Mouse (Mus musculus) adipocyte (in vitro differentiated cells): ENCODE data around the gene Tmem97.
A peak's percentile ranks its signal among the peaks of the same experiment; 100 is the strongest.
"Not testable (repeated sequence)": the region's sequence is repeated elsewhere in the genome, so short reads cannot be mapped to it uniquely, and the experiment has no call there.

Experiments used
- DNase-seq: peaks from one replicate; pipeline ENCODE4 v3.0.0-alpha.2; 2016; ENCODE audit warnings: low spot score

The Tmem97 gene

DNA sequence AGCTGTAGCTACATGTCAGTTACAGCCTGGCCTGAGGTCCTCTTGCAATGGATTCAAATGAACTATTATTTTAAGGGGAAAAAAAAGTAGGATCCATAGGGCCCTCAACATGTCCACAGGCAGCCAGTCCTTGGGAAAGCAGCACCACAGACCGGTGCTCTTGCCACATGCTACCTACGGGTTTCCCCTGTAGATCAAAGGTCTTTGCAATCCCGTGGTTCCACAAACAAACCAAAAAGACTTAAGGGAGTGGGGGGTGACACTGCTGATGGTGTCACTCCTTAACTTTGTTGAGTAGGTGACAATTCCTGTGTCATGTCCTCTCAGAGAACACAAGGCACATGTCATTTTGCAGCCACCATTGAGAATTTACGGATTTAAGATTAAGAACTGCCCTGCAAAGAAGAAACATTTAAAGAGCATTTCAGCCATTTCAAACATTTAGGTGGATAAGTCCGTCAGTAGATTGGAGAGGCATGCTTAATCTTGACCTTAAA, 1.0 kb downstream of the Tmem97 start:
- DNase-seq = peak; percentile 37

GRCm38 (mm10) chr11:78547718-78548460, 2.7 kb downstream of the Tmem97 start:
- DNase-seq = peak; percentile 45

DNA sequence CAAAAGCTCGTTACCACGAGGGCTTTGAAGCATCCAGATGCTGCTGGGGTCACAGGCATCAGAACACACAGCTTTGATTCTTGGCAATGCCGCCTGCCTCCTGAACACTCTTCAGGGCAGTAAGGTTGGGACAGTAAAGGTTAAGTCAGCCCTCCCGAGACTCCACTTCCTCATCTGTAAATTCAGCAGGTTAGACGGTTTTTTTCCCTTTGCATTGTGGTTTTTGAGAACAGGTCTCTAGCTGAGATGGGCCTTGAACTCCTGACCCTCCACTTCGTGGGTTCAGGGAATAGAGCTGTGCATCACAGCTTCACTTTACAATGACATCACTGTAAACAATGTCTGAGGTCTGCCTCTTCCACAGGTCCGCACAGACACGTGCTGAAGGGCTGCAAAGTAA, 5.4 kb downstream of the Tmem97 start:
- no peak for DNase-seq

- DNase-seq = no peak
Observed at GRCm38 (mm10) chr11:78544449-78545111, 6.0 kb downstream of the Tmem97 start.

- no peak for DNase-seq
Observed at GRCm38 (mm10) chr11:78540358-78540757, 10.2 kb downstream of the Tmem97 start.

DNA sequence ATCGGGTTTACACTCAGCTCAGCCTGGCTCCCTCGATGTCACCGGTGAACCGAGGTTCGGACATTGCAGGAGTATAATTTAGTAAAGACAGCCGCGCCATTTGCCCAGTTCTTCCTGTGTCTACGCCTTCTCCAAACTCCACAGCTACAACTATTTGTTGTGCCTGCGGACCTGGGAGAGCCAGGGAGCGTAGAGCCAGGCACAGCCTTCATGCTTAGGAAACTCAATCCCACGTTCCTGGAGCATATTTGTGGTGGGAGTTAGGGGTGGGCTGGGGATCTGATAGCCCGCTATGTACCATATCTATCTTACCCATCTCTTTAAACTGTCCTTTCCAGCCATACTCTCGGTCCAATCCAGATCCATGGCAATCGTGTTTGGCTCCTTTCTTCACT, 13.9 kb downstream of the Tmem97 start:
- DNase-seq = no peak

DNA sequence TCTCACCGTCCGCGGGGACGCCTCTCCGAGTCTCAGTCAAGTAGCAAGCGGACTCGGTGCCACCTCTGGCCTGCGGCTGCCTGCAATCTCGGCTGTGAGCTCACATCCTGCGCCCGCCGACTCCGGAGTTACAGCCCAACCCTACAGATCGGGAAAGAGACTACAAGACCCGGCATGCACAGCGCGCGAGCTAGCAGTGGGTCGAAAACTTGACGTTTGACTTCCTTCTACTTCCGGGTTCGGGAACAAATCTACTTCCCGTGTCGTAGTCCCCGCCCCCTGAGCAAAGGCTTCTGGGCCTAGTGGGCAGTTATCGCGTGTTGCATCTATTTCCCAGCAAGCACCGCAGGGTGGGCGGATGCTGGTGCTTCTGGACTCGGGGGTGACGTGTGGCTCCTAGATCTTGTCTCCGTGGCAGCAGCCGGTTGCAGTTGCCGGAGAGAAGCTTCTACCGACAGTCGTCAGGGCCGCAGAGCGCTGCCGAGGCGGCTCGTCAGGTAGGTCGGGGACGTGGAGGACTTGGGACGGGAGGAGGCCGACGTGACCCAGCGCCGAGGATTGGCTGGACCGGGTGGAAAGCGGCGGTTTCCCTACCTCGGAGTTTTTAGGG, 14.4 kb downstream of the Tmem97 start, which contains the start of the genes Tnfaip1 and Ift20:
Gene Tnfaip1 (minus strand): TSS at position 253 of the 610 bp plus-strand sequence.
Gene Ift20 (plus strand): TSS at position 282 of the 610 bp plus-strand sequence.
- DNase-seq = peak; percentile 99

DNA sequence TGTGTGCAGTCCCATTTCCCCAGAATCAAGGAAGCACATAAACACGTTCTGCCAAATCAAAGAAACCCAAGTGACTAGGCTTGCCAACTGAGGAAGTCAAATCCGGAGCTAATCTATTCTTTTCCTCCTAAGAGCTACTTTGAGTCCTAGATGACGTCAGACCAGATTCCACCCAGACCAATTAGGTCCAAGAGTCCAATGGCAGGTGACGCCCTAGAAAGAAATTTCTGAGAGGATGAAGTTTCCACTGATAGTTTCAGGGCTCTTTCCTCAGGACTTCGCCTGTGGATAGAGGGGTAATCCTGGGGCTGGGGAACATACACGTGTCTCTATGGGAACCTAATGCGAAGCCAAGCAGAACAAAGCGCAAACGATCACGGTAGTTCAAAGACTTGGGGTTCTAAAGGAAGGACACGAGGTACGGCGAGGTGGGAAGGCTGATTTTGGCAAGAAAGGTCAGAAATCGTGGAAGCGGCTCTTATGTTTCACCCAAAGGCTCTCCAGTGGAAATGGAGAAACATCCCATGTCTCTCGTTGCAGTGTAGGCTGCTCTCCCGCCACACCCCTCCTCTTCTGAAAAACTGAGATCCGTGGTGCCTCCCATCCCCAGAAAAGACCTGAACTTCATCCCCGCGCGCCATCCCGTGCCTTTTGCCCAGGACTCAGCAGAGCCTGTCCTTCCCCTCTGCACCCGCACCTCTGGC, 15.0 kb downstream of the Tmem97 start:
- peak; percentile 48 for DNase-seq

DNA sequence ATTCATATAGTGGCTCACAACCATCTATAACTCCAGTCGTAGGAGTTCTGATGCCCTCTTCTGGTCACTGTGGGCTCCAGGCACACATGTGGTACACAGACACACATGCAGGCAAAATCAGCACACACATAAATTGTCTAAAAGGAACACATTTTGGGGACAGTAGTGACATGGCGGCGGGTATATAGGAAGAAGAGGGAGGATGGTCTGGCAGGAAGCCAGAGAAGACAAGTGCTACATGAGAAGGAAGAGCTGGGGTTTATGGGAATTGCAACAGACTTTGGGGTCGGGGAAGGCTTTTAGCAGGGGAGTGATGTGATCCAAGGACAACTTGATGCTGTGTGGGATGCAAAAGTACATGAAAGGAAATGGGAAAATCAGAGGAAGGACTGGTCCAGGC, 16.1 kb downstream of the Tmem97 start:
- DNase-seq = no peak

DNA sequence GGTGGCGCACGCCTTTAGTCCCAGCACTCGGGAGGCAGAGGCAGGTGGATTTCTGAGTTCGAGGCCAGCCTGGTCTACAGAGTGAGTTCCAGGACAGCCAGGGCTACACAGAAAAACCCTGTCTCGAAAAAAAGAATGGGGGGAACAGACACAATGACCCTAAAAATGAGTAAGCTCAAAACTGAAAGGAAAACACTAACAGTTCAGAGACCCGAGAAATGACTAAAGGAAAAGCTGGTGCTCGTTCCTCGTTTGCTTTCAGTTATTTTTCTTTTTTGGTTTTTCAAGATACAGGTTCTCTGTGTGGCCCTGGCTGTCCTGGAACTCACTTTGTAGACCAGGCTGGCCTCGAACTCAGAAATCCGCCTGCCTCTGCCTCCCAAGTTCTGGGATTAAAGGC, 19.1 kb downstream of the Tmem97 start:
- not testable (repeated sequence) for DNase-seq

DNA sequence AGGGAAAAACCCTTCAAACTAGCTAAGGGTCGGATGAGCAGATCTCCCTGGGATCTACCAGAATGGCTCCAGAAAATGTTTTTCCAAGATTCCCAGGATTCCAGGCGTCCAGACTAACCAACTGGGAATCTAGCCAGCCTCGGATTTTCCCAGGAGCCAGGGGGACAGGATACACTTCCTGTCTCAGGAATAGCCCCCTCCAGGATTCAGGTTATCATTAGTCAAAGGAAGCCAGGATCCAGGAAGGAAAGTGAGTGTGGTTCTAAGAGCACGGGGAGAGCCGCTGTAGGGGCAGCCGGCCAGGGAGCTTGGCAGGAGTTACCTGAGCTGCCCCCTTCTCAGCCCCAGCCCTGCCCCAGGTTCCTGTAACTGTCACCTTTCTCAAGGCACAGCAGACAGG, 19.5 kb downstream of the Tmem97 start:
- no peak for DNase-seq

GRCm38 (mm10) chr11:78530001-78530400, 20.6 kb downstream of the Tmem97 start:
- DNase-seq = no peak

DNA sequence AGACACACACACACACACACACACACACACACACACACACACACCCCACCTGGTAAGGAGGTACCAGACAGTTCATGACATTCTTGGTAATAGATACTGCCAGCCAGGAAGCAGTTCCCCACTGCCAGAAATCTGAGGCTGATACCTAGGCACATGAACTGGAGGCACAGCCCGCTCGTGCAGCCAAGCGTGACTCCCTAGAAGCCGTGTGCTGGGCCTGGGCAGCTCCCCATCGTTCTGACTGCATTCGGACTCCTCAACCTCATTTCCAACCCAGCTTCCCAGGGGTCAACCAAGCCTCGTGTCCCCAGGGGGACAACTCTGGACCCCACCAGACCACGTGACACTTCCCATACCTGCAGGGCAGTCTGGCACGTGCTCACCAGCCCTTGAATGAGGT, 21.9 kb downstream of the Tmem97 start:
- no peak for DNase-seq

GRCm38 (mm10) chr11:78524838-78525237, 25.7 kb downstream of the Tmem97 start:
- no peak for DNase-seq

DNA sequence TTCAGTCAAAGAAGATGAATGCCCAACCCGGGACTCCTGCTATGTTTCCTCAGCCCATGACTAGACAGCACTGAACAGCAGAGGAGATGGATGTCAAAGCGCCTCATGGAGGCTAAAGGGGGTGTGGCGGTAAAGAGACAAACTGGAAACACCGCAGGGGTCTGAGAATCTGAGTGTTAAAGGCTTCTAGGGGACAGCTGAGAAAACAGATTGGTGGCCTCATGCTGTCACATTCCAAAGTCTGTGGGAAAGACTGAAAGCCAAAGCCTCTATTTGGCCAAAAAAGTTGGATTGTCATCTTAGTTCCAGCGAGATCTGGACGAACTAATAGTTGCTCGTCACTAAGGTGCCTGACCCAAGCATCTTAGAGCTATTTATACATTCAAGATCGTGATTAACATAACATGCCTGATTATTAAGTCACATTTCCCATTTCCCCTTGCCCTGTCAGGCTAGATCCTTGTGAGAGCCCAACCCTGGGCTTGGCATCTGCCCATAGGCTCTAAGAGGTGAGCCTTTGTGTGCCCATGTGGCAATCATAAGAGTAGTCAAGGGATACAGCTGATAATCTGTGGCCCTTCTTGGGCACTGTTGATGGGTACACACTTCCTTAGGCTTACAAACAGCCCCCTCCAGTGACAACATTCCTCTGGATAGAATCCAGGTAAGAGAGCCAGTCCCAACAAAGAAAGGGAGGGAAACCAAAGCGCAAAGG, 27.2 kb downstream of the Tmem97 start:
- no peak for DNase-seq

DNA sequence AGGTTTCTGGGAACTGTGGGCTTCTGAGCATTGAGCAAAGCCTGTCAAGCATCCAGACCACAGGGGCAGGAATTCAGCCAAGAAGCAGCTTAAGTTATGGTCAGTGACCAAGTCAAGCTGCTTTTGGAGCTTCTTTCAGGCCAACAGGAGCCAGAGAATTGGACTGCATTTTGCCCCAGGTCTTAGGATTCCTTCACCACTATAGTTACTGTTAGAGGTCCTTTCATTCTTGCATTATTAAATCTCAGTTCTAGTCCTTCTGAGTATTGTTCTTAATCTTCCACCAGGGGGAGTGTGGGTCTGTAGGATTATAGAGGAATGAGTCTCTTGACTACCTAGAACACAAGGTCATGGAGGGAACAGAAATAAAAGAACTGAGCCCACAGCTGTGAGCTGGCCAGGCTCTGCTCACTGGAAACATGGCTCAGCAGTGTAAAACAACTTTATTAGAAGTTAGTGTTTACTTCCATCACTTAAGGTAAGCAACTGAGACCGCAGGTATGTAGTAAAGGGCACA, 28.0 kb downstream of the Tmem97 start:
- peak; percentile 83 for DNase-seq

DNA sequence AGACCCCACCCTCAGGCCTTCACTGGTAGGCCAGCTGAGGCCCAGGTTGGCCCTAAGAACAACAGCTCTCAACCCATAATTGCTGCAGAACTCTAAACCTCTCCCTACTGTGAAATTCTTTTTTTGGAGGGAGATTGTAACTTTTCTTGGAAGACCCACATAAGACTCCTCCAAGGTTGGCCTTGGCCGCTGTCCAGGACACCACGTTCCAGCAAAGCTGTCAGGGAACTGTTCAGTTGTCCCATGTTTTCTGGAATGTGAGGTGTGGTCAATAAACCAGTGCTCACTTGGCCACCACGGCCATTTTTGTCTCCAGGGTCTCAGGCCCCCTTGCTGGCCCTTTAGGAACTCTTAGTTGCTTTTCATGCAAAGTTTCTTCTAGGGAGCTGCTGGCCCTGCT, 28.7 kb downstream of the Tmem97 start:
- DNase-seq = no peak

GRCm38 (mm10) chr11:78518931-78519330, 31.6 kb downstream of the Tmem97 start:
- DNase-seq = no peak

GRCm38 (mm10) chr11:78515549-78516325, 34.8 kb downstream of the Tmem97 start:
- DNase-seq = peak; percentile 39

- peak; percentile 47 for DNase-seq
Observed at GRCm38 (mm10) chr11:78513106-78513790, 37.3 kb downstream of the Tmem97 start.
